Mouse (Mus musculus) forebrain, embryonic 11.5 days (tissue): Measurements from ENCODE around the gene Igsf10. TPM values are rescaled to one million over a fixed set of nuclear protein-coding genes. Genes with fewer than 3 reads are reported as not detected.

Source experiments
- polyA plus RNA-seq: library from polyadenylated mRNA; unstranded; fragments of >200 nt; fragmentation: Nextera tagmentation; extraction: Ambion mirVana; gene quantifications from 2 replicates; pipeline ENCODE4 v1.2.1, GENCODE M21; 2014

Gene Igsf10
- polyA plus RNA-seq, 1 experiment from 2014 or later: 3.2 TPM

Other genes starting within 250 kb of the Igsf10 start
- 0.85 and 1.7 TPM in 2 replicates for gene Gpr171, start 242.6 kb downstream of the Igsf10 start, polyA plus RNA-seq
- gene P2ry14, start 190.8 kb downstream of the Igsf10 start, polyA plus RNA-seq: 3.4 and 4.1 TPM in 2 replicates
- gene Gpr87, start 149.3 kb downstream of the Igsf10 start, polyA plus RNA-seq: not detected in 2 replicates
- gene P2ry13, start 133.5 kb downstream of the Igsf10 start, polyA plus RNA-seq: 0.68 and 0.77 TPM in 2 replicates
- 1.9 and 2.0 TPM in 2 replicates for gene P2ry12, start 81.5 kb downstream of the Igsf10 start, polyA plus RNA-seq